Comparison of ENCODE assay signal across 17 mouse cellular contexts in the genomic region with DNA sequence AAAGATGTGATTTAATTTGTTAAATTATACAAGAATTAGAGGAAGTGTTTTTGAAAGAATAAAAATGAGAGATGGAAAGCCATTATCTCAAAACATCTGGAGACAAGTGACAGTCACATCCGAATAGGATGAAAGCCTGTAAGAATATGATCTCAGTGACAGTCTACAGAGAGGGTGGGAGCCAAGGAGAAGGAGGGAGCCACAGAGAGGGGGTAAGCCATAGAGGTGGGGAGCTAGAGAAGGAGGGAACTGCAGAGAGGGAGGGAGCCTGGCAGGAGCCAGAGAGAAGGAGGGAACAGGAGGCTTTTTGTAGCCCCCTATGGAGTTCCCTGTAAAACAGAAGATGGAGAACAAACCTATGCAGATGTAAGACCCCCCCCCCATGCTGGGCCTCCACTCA.
"Had no signal": no experiment of that assay in that cellular context is flagged by ENCODE, and none has a peak within 500 bp of the region (broad histone marks: within the 10 kb centered on the region; RNA-seq: fewer than 3 reads in every experiment).

No protein-coding gene starts in this region.

- H3K27me3 ChIP-seq: neural tube, embryonic 12.5 days; neural tube, embryonic 13.5 days; neural tube, embryonic 15.5 days; stomach, embryonic 15.5 days had no signal

- H3K4me3 ChIP-seq: neural tube, embryonic 12.5 days; neural tube, embryonic 13.5 days; neural tube, embryonic 15.5 days; stomach, embryonic 15.5 days had no signal

- H3K27ac ChIP-seq: neural tube, embryonic 12.5 days; neural tube, embryonic 13.5 days; neural tube, embryonic 15.5 days; stomach, embryonic 15.5 days; stomach, postnatal 0 days had no signal

- DNase-seq: retina, postnatal 1 day; right cerebral cortex, adult 18-20 months; right cerebral cortex, postnatal 14 days; right cerebral cortex, postnatal 25 days; right cerebral cortex, postnatal 4 days; spleen, adult 18-20 months; thymus, adult 18-20 months; thymus, adult 2 months; thymus, postnatal 14 days; thymus, postnatal 25 days; thymus, postnatal 36 days; thymus, postnatal 4 days had no signal

- H3K4me1 ChIP-seq: neural tube, embryonic 12.5 days; neural tube, embryonic 13.5 days; neural tube, embryonic 15.5 days; stomach, embryonic 15.5 days had no signal

- H3K4me2 ChIP-seq: neural tube, embryonic 12.5 days; neural tube, embryonic 13.5 days; neural tube, embryonic 15.5 days; stomach, embryonic 15.5 days had no signal

- H3K9me3 ChIP-seq: neural tube, embryonic 12.5 days; neural tube, embryonic 15.5 days; stomach, embryonic 15.5 days had no signal

- H3K9ac ChIP-seq: neural tube, embryonic 12.5 days; neural tube, embryonic 13.5 days; neural tube, embryonic 15.5 days; stomach, embryonic 15.5 days had no signal

- H3K36me3 ChIP-seq: neural tube, embryonic 12.5 days; neural tube, embryonic 13.5 days; neural tube, embryonic 15.5 days; stomach, embryonic 15.5 days had no signal
